Mouse (Mus musculus): ENCODE measurements around the gene Pgm5. TPM values are rescaled to one million over a fixed set of nuclear protein-coding genes. Genes with fewer than 3 reads are reported as not detected.

Gene Pgm5
- polyA plus RNA-seq, 2 experiments = 0.08 to 0.28 TPM

- Histone ChIP-seq H3K4me1 (replicated peaks; ENCODE audit: control insufficient read depth in 2 of 2, insufficient read depth in 2 of 2, low read length in 1 of 2) (no peaks in the 10 kb centered on the region), H3K27me3 (ENCODE audit: control insufficient read depth, insufficient read depth, low read length) (peaks cover 72% of the 10 kb centered on the region), H3K36me3 (replicated peaks; ENCODE audit: control insufficient read depth, insufficient read depth, low read depth) (no peaks in the 10 kb centered on the region), H3K27ac (no peak overlapping the region), H3K9me3 (ENCODE audit: control insufficient read depth, low read length) (no peaks in the 10 kb centered on the region), H3K9ac (replicated peaks) (no peak overlapping the region), H3K4me2 (ENCODE audit: low read depth) (no peak overlapping the region), H3K4me3 (ENCODE audit: insufficient read depth in 1 of 2, low read depth in 2 of 2, low read length in 2 of 2) (no peak overlapping the region)
- TF ChIP-seq CTCF (IDR thresholded peaks at IDR 0.05; ENCODE audit: low read depth) = no peak
- TF ChIP-seq EP300 (IDR thresholded peaks at IDR 0.05; ENCODE audit: low read depth) = no peak
- ATAC-seq (ENCODE audit: insufficient read depth) = no peak
- DNase-seq (ENCODE audit: low read depth in 3 of 3, low spot score in 3 of 3) = no peak
- WGBS (ENCODE audit: insufficient replicate concordance) = 8% methylated on average over 3 of the region's 3 CpGs
These were observed 40.0 kb upstream of the Pgm5 start for GRCm38 (mm10) chr19:24901666-24902065.

GRCm38 (mm10) chr19:24900581-24901220, 39.0 kb upstream of the Pgm5 start, which contains the start of gene Foxd4:
Gene Foxd4, minus strand, starts transcription at chr19:24901197.
- peak within 1 kb of the TSS in 1 of 2 experiments; percentile 12; a peak in 1 of 4 replicates for H3K4me3 ChIP-seq (ENCODE audit: insufficient read depth in 1 of 2, low read depth in 2 of 2, low read length in 2 of 2)
- TF ChIP-seq EP300 (IDR thresholded peaks at IDR 0.05; ENCODE audit: low read depth) (no peak), CTCF (IDR thresholded peaks at IDR 0.05; ENCODE audit: low read depth) (no peak)
- no peaks in the 10 kb centered on the region for H3K36me3 ChIP-seq (replicated peaks; ENCODE audit: control insufficient read depth, insufficient read depth, low read depth)
- no peaks in the 10 kb centered on the region for H3K9me3 ChIP-seq (ENCODE audit: control insufficient read depth, low read length)
- H3K9ac ChIP-seq (replicated peaks) = no peak within 1 kb of the TSS
- no peaks in the 10 kb centered on the region for H3K4me1 ChIP-seq (replicated peaks; ENCODE audit: control insufficient read depth in 2 of 2, insufficient read depth in 2 of 2, low read length in 1 of 2)
- H3K4me2 ChIP-seq (ENCODE audit: low read depth) = peak within 1 kb of the TSS; percentile 34
- WGBS (ENCODE audit: insufficient replicate concordance) = under 1% methylated on average over 27 of the region's 27 CpGs
- no peak within 1 kb of the TSS for H3K27ac ChIP-seq
- peaks cover 77% of the 10 kb centered on the region for H3K27me3 ChIP-seq (ENCODE audit: control insufficient read depth, insufficient read depth, low read length)
- DNase-seq (ENCODE audit: low read depth in 3 of 3, low spot score in 3 of 3) (no peak), ATAC-seq (ENCODE audit: insufficient read depth) (no peak)

DNA sequence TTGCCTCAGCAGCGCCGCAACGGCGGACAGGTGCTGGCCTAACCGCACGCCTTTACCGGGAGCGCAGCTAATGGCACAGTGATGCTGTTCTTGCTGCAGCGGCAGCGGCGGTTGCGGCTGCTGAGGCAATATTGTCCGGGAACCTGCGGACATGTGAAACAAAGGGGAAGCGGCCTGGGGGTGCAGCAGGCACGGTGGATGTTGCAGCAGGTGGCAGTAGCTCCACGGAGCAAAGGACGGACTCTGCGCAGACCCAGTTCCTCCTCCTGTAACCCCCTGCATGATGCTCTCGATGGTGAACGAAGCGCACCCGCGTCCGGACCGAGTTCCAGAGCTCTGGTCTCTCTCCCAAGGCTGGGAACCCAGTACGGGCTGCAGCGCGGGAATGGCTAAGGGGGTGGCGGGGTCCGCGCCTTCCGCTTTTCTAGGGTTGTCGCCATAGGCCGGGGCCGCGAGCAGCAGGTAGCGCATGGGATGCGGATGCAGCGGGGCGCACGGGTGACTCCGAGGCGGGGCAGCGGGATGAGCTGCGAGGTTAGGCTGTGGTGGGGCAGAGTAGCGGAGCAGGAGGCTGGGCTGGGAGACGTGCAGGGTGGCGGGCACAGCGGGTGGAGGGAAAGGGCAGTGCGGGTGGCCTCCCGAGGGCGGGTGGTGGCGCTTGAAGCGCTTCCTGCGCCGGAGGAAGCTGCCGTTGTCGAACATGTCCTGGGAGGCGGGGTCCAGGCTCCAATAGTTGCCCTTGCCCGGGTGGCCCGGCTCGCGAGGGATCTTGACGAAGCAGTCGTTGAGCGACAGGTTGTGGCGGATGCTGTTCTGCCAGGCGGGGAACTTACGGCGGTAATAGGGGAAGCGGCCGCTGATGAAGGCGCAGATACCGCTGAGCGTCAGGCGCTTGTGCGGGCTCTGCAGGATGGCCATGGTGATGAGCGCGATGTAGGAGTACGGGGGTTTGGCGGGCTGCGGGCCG, 38.2 kb upstream of the Pgm5 start:
- Histone ChIP-seq H3K4me1 (replicated peaks; ENCODE audit: control insufficient read depth in 2 of 2, insufficient read depth in 2 of 2, low read length in 1 of 2) (no peaks in the 10 kb centered on the region), H3K36me3 (replicated peaks; ENCODE audit: control insufficient read depth, insufficient read depth, low read depth) (no peaks in the 10 kb centered on the region), H3K27me3 (ENCODE audit: control insufficient read depth, insufficient read depth, low read length) (peaks cover 78% of the 10 kb centered on the region), H3K4me3 (ENCODE audit: insufficient read depth in 1 of 2, low read depth in 2 of 2, low read length in 2 of 2) (peak overlapping the region in 1 of 2 experiments; percentile 12; a peak in 1 of 4 replicates), H3K4me2 (ENCODE audit: low read depth) (peak overlapping the region; percentile 34), H3K9ac (replicated peaks) (no peak overlapping the region), H3K27ac (no peak overlapping the region), H3K9me3 (ENCODE audit: control insufficient read depth, low read length) (no peaks in the 10 kb centered on the region)
- ATAC-seq (ENCODE audit: insufficient read depth) (no peak), DNase-seq (ENCODE audit: low read depth in 3 of 3, low spot score in 3 of 3) (no peak)
- TF ChIP-seq EP300 (IDR thresholded peaks at IDR 0.05; ENCODE audit: low read depth) = no peak
- TF ChIP-seq CTCF (IDR thresholded peaks at IDR 0.05; ENCODE audit: low read depth) = no peak
- WGBS (ENCODE audit: insufficient replicate concordance) = under 1% methylated on average over 83 of the region's 84 CpGs

- 6% methylated on average over 34 of the region's 34 CpGs for WGBS (ENCODE audit: insufficient replicate concordance)
- no peak for ATAC-seq (ENCODE audit: insufficient read depth)
- H3K4me2 ChIP-seq (ENCODE audit: low read depth) = no peak overlapping the region
These were observed 37.3 kb upstream of the Pgm5 start for GRCm38 (mm10) chr19:24898737-24899577.

More at GRCm38 (mm10) chr19:24898737-24899577, 37.3 kb upstream of the Pgm5 start:
- Histone ChIP-seq H3K4me3 (ENCODE audit: insufficient read depth in 1 of 2, low read depth in 2 of 2, low read length in 2 of 2) (no peak overlapping the region), H3K9me3 (ENCODE audit: control insufficient read depth, low read length) (no peaks in the 10 kb centered on the region), H3K36me3 (replicated peaks; ENCODE audit: control insufficient read depth, insufficient read depth, low read depth) (no peaks in the 10 kb centered on the region), H3K9ac (replicated peaks) (no peak overlapping the region), H3K27ac (no peak overlapping the region), H3K4me1 (replicated peaks; ENCODE audit: control insufficient read depth in 2 of 2, insufficient read depth in 2 of 2, low read length in 1 of 2) (no peaks in the 10 kb centered on the region), H3K27me3 (ENCODE audit: control insufficient read depth, insufficient read depth, low read length) (peaks cover 76% of the 10 kb centered on the region)
- DNase-seq (ENCODE audit: low read depth in 3 of 3, low spot score in 3 of 3) = no peak
- TF ChIP-seq EP300 (IDR thresholded peaks at IDR 0.05; ENCODE audit: low read depth) = no peak
- TF ChIP-seq CTCF (IDR thresholded peaks at IDR 0.05; ENCODE audit: low read depth) = no peak
